Mouse (Mus musculus): ENCODE data around the gene Tnrc6c.

Tnrc6c gene

DNA sequence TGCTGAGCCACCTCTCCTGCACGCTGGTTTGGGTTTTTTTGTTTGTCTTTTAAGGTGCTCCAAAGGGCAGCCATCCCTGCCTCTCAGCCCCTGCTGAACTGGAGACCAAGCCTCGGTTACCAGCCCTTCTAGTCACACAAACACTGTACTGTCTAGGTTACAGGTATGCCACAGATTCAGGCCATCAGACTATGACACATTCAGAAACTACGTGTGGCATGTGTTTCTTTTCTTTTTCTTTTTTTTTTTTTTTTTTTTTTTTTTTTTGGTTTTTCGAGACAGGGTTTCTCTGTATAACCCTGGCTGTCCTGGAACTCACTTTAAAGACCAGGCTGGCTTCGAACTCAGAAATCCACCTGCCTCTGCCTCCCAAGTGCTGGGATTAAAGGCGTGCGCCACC is 134.4 kb downstream of the Tnrc6c start:
- in situ Hi-C loops (cut with MboI, MseI), result loop anchor here (25.0 kb wide), 1 partner anchor 1376 kb away; the partner anchor contains the start of gene Rnf157

DNA sequence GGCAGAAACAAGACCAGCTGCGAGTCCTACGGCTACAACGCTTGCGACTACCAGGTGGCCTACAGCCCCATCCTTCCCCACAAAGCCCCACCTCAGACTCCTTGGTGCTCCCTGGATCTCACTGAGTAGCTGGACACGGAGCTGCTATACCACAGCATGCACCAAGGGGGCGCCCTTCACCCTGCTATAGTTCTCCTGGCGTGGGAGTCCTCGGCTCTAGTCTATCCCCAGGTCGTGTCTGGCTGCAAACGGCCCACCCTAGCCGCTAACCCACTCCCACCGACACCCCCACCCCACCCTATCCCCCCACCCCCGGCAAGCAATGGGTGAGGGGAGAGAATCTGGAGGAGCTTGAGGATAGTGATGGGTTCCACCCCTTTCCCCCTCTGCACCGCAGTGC is 136.2 kb downstream of the Tnrc6c start:
- in situ Hi-C loops (cut with MboI, MseI), result loop anchor here (25.0 kb wide), 1 partner anchor 1378 kb away; the partner anchor contains the start of gene Rnf157

DNA sequence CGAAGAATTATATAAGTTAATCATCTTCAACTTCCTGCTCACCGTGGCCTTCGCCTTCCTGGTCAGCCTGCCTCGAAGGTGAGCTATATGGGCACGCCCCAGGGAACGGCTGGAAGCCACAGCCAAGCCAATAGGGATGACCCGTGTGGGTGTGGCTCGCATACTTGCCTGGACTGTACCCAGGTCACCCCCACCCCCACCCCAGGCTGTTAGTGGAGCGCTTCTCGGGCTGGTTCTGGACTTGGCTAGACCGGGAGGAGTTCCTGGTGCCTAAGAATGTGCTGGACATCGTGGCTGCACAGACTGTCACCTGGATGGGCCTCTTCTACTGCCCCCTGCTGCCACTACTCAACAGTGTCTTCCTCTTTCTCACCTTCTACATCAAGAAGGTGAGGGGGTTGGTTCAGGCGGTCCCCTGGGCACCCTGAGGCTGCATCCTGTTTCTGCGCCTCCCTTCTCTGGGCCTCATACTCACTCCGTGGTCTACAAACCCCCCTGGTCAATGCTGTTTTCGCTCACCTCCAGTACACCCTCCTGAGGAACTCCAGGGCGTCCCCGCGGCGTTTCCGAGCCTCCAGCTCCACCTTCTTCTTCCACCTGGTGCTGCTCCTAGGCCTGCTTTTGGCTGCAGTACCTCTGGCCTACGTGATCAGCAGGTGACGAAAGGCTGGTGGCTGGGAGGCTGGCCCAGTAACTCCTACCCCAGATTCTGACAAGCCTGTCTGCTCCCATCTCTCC is 136.8 kb downstream of the Tnrc6c start:
- in situ Hi-C loops (cut with MboI, MseI), result loop anchor here (25.0 kb wide), 1 partner anchor 1379 kb away; the partner anchor contains the start of gene Rnf157

DNA sequence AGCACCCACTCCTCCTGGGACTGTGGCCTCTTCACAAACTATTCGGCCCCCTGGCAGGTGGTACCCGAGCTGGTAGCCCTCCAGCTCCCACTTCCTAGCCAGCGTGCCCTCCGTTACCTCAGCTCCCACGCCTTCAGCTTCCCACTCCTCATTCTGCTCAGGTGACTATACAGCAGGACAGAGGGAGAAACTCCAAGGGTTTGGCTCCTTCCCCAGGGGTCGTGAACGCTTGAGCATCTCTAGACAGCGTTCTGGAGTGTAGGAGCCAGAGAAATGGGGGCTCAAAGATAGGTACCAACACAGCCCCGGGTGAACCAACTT is 137.3 kb downstream of the Tnrc6c start:
- in situ Hi-C loops (cut with MboI, MseI), result loop anchor here (25.0 kb wide), 1 partner anchor 1379 kb away; the partner anchor contains the start of gene Rnf157

DNA sequence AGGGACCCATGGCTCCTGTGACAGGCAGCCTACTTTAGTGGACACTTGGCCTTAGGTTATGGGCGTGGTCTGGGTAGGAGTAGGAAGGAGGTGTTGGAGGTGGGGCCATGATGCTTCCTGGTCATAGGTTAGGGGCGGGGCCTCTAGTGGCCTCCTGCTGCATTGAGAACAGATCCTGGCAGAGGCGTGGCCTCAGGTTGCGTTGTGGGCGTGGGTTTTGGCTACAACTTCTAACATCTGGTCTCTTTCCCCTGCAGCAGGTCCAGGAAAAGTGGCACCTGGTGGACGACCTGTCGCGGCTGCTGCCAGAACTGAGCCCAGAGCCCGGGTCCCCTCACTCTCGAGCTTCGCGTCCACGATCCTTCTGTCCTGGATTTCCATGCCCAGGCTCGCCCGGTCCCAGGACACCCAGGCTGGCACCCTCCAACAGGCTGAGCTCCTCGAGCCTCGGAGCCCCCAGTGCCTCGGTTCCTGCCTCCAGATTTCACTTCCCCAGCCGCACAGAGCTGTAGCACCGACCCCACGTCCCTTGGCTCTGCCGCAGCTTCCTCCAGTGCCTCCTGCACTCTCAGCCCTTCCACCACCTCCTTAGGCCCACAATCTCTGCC is 138.3 kb downstream of the Tnrc6c start:
- in situ Hi-C loops (cut with MboI, MseI), result loop anchor here (25.0 kb wide), 1 partner anchor 1380 kb away; the partner anchor contains the start of gene Rnf157

DNA sequence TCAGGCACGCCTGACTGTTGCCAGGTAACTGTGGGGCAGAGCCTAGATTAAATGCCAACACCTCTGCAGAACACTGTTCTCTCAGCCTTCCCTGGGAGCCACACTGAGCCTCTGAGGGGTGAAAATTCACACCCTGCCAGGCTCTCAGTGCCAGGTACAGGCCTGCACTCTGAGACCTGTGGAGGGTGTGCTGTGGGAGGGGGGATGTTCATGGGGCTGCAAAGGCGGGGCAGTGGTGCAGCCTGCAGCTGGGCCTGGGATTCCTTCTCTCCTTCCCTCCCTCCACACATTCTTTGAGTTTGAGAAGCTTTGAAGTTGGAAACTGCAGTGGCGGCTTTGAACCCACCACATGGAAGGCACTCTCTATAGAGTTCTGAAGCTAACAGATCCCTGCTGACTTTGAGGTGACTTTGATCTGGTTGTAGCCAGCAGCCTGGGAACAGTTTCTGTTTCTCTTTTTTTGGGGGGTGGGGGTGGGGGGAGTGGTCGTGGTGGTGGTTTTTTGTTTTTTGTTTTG is 140.0 kb downstream of the Tnrc6c start:
- in situ Hi-C loops (cut with MboI, MseI), result loop anchor here (25.0 kb wide), 1 partner anchor 1382 kb away; the partner anchor contains the start of gene Rnf157

DNA sequence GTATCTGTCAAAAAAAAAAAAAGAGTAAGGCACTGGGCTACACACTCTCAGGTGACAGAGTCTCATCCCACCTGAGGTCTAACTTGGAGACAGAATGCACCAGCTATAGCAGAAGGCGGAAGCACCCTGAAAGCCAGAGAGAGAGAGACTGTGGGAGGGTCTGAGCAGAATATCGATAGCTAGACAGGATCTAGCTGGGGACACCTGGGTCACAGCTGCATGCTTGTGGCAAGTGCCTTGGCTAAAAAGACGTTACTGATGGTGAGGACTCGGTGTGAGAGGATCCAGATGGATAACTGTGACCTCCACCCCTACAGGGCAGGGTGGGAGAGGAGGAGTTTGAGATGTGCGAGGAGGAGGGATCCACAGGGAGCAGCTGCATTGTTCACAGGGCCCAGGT is 142.9 kb downstream of the Tnrc6c start:
- in situ Hi-C loops (cut with MboI, MseI), result loop anchor here (25.0 kb wide), 1 partner anchor 1385 kb away; the partner anchor contains the start of gene Rnf157

DNA sequence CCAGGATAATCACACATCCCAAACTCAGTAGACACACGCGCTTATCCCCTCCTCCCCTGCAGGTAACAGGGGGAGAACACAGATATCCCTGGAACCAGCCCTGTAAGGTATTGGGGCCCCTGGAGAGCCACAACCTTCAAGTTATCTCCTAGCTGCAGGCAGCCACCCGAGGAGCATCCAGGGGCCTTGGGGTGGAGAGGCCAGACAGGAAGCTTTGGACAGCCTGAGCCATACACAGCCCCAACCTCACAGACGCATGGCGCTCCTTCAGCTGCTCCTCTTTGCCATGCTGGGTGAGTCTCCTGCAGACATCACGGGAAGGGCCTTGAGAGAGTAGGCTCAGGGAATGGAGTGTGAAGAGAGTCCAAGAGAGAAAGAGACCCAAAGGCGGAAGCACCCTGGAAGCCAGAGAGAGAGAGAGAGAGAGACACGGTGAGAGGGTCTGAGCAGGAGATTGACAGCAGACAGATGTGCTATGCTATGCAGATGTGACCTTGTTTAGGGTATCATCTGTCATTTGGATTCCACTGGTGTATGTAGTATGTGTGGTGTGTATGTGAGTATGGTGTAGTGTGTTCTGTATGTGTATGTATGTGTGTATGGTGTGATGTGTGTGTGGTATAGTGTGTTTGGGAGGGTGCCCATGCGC is 143.5 kb downstream of the Tnrc6c start, which contains the start of gene 6030468B19Rik:
Gene 6030468B19Rik, plus strand, starts transcription at position 150 of the 649 bp plus-strand sequence.
- in situ Hi-C loops (cut with MboI, MseI), result loop anchor here (25.0 kb wide), 1 partner anchor 1385 kb away; the partner anchor contains the start of gene Rnf157

DNA sequence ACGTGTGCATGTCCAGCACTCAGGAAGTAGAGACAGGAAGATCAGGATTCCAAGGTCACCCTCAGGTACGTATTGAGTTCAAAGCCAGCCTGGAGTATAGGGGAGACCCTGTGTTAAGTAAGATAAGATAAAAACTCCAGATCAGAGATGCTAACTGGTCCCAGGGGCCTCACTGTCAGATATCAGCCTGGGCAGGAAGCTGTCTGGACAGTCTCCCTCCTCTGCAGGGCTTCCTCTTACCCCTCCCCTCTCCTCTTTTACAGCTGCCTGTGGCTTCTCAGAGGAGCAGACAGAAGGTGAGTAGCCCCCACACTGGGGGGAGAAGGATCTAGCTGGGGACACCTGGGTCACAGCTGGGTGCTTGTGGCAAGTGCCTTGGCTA is 144.1 kb downstream of the Tnrc6c start:
- in situ Hi-C loops (cut with MboI, MseI), result loop anchor here (25.0 kb wide), 1 partner anchor 1386 kb away; the partner anchor contains the start of gene Rnf157

DNA sequence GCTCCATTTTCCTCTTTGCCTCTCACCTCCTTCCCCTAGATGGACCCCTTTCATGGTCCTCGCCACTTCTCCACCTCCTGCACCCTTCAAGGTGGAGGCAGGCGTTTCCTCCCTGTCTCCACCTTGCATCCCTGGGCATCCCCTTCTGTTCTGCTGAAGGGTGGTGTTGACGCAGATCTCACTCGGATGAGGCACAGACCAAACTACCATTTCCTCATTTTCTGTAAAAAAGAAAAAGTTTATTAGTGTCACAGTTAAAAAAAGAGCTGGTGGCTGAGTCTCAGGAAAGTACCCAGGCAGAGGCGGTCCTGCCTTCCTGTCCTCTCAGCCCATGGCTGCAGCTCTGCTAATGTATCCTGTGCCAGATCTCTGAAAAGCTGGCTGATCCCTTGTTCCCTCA is 145.1 kb downstream of the Tnrc6c start:
- in situ Hi-C loops (cut with MboI, MseI), result loop anchor here (25.0 kb wide), 1 partner anchor 1387 kb away; the partner anchor contains the start of gene Rnf157

DNA sequence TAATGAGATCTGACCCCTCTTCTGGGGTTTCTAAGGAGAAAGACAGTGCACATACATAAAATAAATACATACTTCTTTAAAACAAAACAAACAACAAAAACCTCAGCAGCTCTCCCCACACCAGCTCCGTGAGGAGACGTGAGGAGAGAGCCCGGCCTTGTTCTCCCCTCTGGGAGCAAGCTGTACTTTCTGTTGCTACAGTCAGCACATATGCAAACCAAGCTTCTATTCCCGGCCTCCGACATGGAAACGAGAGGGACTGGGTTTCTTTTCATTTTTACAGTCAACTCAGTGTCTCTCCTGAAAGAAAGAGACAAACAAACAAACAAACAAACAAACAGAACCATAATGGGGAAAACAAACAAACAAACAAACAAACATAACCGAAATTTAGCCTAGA is 145.9 kb downstream of the Tnrc6c start:
- in situ Hi-C loops (cut with MboI, MseI), result no loop called here

DNA sequence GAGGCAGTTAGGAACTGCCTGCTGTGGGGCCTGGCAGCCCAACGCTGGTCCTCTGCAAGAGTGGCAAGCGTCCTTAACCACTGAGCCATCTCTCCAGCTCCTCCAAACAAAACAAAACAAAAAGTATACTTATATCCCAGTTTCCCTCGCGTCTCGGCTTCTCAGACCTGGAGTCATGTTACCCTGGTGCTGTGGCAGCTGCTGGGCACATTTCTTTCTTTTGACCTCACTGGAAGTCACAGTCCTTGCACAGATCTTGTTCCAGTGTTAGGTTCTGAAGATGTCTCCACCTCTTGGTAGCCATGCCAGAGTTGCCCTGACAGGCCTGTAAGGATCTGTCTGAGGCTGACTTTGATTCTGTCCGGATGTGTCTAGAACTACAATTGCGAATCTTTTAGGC is 147.6 kb downstream of the Tnrc6c start:
- in situ Hi-C loops (cut with MboI, MseI), result no loop called here

DNA sequence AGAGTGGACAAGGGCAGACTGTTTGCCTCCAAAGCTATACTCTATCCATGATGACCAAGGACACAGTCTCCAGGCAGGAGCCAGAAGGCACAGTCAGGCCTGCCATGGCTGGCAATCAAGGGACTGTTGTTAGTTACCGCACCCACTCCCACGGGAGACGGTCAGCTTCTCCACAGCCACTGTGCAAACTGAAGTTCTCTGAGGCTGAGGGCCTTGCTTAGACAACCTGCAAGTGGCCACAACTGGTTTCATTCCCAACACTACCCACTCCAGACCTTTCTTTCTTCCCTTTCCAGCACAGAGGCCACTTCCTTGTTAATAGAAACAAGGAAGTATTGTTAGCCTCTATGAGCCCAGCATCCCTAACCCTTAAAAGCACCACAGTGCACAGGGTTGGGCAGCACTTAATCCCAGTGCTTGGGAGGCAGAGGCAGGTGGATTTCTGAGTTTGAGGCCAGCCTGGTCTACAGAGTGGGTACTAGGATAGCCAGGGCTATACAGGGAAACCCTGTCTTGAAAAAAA is 149.1 kb downstream of the Tnrc6c start:
- in situ Hi-C loops (cut with MboI, MseI), result no loop called here

DNA sequence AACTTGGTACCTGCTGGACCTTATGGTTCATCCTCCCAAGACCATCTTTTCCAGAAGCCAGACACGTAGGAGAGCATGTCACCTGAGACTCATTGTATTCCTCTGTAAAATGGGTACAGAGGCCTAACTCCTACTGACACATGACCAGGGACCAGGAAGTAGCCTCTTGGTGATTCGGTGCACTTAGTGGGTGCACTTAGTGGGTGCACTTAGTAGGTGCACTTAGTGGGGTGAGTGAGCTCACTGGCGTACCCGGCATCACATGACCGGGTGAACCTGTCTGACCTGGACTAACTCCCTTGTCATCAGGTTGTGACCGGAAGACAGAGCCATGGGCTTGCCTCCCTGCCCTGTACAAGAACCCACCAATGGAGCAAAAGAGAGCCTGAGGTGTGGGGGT is 152.7 kb downstream of the Tnrc6c start:
- in situ Hi-C loops (cut with MboI, MseI), result no loop called here

DNA sequence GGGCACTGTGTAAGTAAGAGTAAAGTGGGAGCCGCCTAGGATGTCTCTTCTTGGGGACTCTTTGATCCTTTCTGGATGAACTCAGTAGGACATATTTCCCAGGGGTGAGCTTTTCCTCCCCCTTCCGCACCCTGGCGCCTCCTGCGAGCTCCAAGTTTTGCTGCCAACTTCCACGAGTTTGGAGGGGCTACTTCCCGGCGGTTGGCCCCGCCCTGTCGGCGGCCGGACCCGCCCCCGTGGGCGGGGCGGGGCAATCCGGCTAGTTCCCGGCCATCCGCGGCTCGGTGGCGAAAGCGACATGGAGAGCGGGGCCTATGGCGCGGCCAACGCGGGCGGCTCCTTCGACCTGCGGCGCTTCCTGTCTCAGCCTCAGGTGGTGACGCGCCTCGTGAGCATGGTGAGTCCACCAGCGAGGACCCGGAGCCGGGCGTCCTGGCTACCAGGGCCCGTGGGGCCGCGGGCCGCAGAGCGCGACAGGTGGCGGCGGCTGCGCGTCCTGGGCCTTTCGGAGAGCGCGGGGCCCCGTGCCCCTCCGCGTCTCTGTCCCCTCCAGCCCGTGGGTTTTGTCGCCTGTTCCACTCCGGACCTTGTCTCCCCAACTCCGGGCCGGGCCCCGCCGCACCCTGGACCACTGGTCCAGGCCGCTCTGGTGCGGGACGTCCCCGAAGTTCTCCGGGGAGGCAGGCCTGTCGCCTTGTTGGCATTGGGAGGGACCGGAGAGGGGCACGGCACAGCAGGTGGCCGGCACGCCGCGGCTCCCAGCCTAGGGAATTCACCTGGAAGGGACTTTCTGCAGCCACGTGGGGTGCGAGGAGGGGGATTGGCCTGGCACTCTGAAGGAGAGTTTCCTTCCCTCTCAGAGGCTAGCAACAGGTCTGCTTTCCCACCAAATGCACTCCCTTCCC is 155.6 kb downstream of the Tnrc6c start, which contains the start of the genes Gm20708 and Syngr2:
Gene Gm20708, plus strand, starts transcription at position 262 of the 905 bp plus-strand sequence.
Gene Syngr2, plus strand, starts transcription at position 262 of the 905 bp plus-strand sequence.
- in situ Hi-C loops (cut with MboI, MseI), result loop anchor here (5.0 kb wide), 1 partner anchor 422 kb away; no protein-coding TSS in a partner anchor

DNA sequence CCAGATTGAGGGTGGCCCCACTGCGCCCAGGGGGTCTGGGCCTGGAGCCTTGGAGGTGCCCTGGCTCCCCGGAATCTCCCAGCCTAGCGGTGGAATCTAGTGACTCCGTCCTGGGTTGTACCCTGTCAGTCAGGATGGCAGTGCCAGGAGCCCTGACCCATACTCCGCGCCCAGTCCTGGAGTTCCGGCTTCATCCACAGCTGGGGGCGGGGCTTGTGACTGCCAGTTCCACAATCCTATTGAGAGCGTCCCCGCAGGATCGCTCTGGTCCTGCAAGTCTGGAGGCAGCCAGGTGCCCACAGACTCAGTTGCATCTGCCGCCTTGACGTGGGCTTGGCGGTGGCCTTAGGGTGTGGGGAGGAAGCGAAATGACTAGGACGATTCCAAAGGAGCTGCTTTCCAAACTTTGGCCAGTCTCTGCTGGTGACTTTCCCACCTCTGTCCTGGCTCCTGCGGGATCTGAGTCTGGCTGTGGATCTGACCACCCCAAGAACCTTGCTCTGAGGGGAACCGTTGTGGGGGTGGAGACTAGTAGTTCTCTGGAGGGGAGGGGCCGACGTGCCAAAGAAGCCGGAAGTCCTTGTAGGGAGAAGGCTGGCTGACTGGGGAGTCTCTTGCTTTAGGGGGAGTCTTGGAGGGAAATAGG is 156.4 kb downstream of the Tnrc6c start:
- in situ Hi-C loops (cut with MboI, MseI), result loop anchor here (5.0 kb wide), 1 partner anchor 423 kb away; no protein-coding TSS in a partner anchor

Measured in regulatory T cell (primary cell).